Mouse (Mus musculus): Measurements from ENCODE around the gene Naxe.

DNA sequence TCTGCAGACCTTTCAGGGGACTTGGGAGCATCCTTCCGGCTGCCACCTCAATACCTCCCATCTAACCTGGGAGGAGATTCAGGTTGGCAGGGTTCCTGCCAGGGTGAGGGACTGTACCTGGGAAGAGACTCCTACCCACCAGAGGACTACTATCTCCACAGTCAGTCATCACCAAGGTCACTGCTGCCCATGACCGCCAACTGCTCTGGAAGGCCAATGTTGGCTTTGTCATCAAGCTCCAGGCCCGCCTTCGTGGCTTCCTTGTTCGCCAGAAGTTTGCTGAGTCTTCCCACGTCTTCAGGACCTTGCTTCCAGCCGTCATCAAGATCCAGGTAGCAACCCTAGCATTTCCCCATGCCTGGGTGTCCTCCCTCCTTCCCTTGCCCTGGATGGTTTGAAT, 43.4 kb upstream of the Naxe start:
- TF ChIP-seq CTCF (IDR thresholded peaks at IDR 0.05; ENCODE audit: borderline replicate concordance, control insufficient read depth, extremely low read depth, insufficient read depth, low read length, poor library complexity): no peak
- TF ChIP-seq POLR2A (IDR thresholded peaks at IDR 0.05; ENCODE audit: control insufficient read depth, extremely low read depth, insufficient read depth, low read length, poor library complexity): no peak
